Mouse (Mus musculus) bone marrow macrophage, adult 2 months (primary cell): ENCODE data around the gene Kcnk3.

Experiments
- CTCF ChIP-seq: IDR thresholded peaks from 2 replicates; pipeline ENCODE4 v1.5.1; 2012; ENCODE audit warnings: low read depth, mild to moderate bottlenecking, low read length, moderate library complexity
- POLR2A ChIP-seq: IDR thresholded peaks from 2 replicates; pipeline ENCODE4 v1.6.1; 2012; ENCODE audit warnings: mild to moderate bottlenecking, low read depth, low read length, borderline replicate concordance

GRCm38 (mm10) chr5:30594953-30595560 is 7.1 kb downstream of the Kcnk3 start:
- TF ChIP-seq CTCF (no peak), POLR2A (no peak)
